In the genomic region with DNA sequence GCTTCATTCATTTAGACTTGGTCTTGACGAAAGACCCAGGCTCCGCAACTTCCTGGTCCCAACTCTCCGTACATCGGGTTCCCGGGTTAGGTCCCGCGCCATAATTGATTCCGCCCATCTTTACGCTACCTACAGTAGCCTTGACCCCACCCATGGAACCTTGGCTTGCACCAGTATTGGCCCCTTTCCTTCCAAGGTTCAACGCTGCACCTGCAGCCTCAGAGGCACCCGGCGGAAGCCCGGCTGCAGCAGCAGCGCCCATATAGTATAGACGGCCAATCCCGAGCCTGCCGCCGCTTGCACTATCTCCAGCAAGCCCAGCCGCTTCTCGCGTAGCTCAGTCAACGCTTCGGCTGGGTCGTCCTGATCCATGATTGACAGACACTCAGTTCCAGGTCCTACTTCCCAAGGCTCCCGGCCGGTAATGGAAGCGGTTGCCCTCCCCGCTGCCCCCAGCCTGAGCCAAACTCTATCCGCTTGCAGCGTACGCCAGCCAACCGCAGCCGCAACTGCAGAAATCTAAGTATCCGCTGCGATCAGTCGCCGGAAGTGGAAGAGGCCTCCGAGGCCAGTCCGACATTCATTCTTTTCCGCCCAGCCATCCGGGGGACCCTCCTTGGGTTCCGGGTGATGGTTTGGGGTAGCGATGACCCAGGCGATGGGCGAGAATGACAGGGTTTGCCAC, we compare ENCODE assay signal across 8 mouse cellular contexts. TPM values are rescaled to one million over a fixed set of nuclear protein-coding genes. Genes with fewer than 3 reads are reported as not detected.
DNase-seq lines count a peak whose midpoint lies in the region; ATAC-seq lines count a peak whose summit lies in the region.

No protein-coding gene starts in this region.

- DNase-seq in R1 (ENCODE audit: low read depth, low spot score): peak; percentile 87
- DNase-seq in cerebellum, postnatal 25 days: peak; percentile 90 to 91
- DNase-seq in frontal cortex, postnatal 14 days (ENCODE audit: low spot score in 2 of 2): peak; percentile 74 to 79
- peak; percentile 71 for DNase-seq in left cerebral cortex, adult 11 months (ENCODE audit: low spot score)
- peak; percentile 92 to 93 for DNase-seq in lung, postnatal 4 days
- DNase-seq in retina, postnatal 1 day: peak; percentile 93
- peak; percentile 89 for DNase-seq in thymus, postnatal 4 days

- peaks cover 60% of the 10 kb centered on the region for H3K4me1 ChIP-seq in hindbrain, embryonic 13.5 days (replicated peaks)

- under 1% methylated on average over 45 of the region's 45 CpGs for WGBS in hindbrain, embryonic 13.5 days

- H3K4me3 ChIP-seq in hindbrain, embryonic 13.5 days: peak overlapping the region; percentile 78

- no peaks in the 10 kb centered on the region for H3K9me3 ChIP-seq in hindbrain, embryonic 13.5 days

- peak overlapping the region; percentile 90 for H3K9ac ChIP-seq in hindbrain, embryonic 13.5 days

- peaks cover 23% of the 10 kb centered on the region for H3K36me3 ChIP-seq in hindbrain, embryonic 13.5 days

- H3K4me2 ChIP-seq in hindbrain, embryonic 13.5 days: peak overlapping the region; percentile 88

- peak; percentile 66 for ATAC-seq in hindbrain, embryonic 13.5 days (ENCODE audit: low FRiP score)

- peaks cover 4% of the 10 kb centered on the region; the same call in 1 of the 2 replicates for H3K27me3 ChIP-seq in hindbrain, embryonic 13.5 days

- peak overlapping the region; percentile 93 for H3K27ac ChIP-seq in hindbrain, embryonic 13.5 days

RNA-seq across cellular contexts. Expression of a gene that starts 0.7 kb away (rescaled TPM):
- polyA plus RNA-seq in hindbrain, embryonic 13.5 days (2015; fragmentation: Nextera tagmentation; extraction: Ambion mirVana): 86.6 and 86.8 TPM in 2 replicates

RNA-seq across cellular contexts. Expression of a gene that starts 3.5 kb away (rescaled TPM):
- 0.60 TPM in 1 of 2 replicates, not detected in the other for polyA plus RNA-seq in hindbrain, embryonic 13.5 days (2015; fragmentation: Nextera tagmentation; extraction: Ambion mirVana)

RNA-seq across cellular contexts. Expression of a gene that starts 5.0 kb away (rescaled TPM):
- polyA plus RNA-seq in hindbrain, embryonic 13.5 days (2015; fragmentation: Nextera tagmentation; extraction: Ambion mirVana): 45.4 and 57.6 TPM in 2 replicates

RNA-seq across cellular contexts. Expression of a gene that starts 5.6 kb away (rescaled TPM):
- polyA plus RNA-seq in hindbrain, embryonic 13.5 days (2015; fragmentation: Nextera tagmentation; extraction: Ambion mirVana): 0.16 and 0.36 TPM in 2 replicates

RNA-seq across cellular contexts. Expression of a gene that starts 6.5 kb away (rescaled TPM):
- polyA plus RNA-seq in hindbrain, embryonic 13.5 days (2015; fragmentation: Nextera tagmentation; extraction: Ambion mirVana): 125 and 138 TPM in 2 replicates

Comparison
In these comparisons a context has a peak if more than half of its experiments do, and no peak if none do; other contexts are left out.
1. Peak in every context shown above with its lines: DNase-seq, ATAC-seq, H3K4me3 ChIP-seq and H3K27ac ChIP-seq.